Mouse (Mus musculus) small intestine, adult 2 months (tissue): ENCODE measurements around the gene Lypd4.

Experiments
- CTCF ChIP-seq: fragments of 200-500 bp; IDR thresholded peaks from 2 replicates; pipeline ENCODE4 v1.5.1; 2012; ENCODE audit warnings: low read depth, mild to moderate bottlenecking, control low read depth, inconsistent platforms, low read length, moderate library complexity, mixed read lengths; ENCODE audit not compliant: insufficient replicate concordance, insufficient read length; ENCODE audit errors: extremely low read depth
- POLR2A ChIP-seq: fragments of 200-500 bp; IDR thresholded peaks from 2 replicates; pipeline ENCODE4 v1.6.1; 2012; ENCODE audit warnings: low read depth, mild to moderate bottlenecking, control low read depth, inconsistent platforms, low read length, moderate library complexity

DNA sequence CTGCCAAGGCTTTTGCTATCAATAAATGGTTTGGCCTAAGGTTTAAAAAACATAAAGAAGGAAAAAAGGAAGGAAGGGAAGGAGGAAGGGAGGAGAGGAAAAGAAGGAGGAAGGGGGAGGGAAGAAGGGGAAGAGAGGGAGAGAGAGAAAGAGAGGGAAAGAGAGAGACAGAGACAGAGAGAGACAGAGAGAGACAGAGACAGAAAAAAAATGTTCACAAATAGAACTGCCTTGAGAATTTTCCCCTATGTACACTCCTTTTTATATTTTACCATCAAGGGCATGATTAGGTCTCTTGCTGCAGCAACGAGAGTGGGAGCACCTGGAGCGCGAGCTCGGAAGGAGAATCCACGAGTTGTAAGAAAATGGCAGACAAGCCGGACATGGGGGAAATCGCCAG, 7.8 kb downstream of the Lypd4 start, which contains the start of gene Gm9844:
- TF ChIP-seq CTCF (no peak), POLR2A (no peak)
